Mouse (Mus musculus): ENCODE measurements around the gene Rbx1. TPM values are rescaled to one million over a fixed set of nuclear protein-coding genes. Genes with fewer than 3 reads are reported as not detected.

Gene Rbx1
- polyA plus RNA-seq, 1 experiment from 2014 or later = 539 TPM

DNA sequence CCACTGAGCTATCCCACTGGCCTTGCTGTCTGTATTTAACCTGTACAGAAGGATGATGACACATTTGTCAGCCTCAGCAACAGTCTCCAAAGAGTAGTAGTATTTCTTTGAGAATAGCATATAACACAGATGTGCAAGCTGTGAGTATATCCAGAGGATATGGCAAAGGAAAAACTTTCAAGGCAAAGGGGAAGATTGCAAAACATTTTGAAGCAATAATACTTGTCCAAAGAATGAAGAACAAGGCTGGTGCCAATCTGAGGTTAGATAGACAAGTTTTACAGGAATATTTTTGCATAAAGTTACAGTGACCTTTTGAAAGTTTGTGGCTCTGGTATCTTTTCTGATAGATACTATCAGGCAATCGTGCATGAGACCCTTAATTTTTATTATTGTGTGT is 34.9 kb upstream of the Rbx1 start:
- H3K27me3 ChIP-seq (ENCODE audit: insufficient read depth, low read length) = no peaks in the 10 kb centered on the region
- DNase-seq = no peak
- H3K9ac ChIP-seq = no peak overlapping the region
- WGBS = 71% methylated on average over 1 of the region's 1 CpGs
- H3K9me3 ChIP-seq (ENCODE audit: low read depth, low read length) = no peaks in the 10 kb centered on the region
- no peak for TF ChIP-seq CTCF (IDR thresholded peaks at IDR 0.05; ENCODE audit: low read depth)
- H3K27ac ChIP-seq (ENCODE audit: low read depth) = no peak overlapping the region
- H3K4me3 ChIP-seq (ENCODE audit: low read depth, low read length) = no peak overlapping the region
- no peaks in the 10 kb centered on the region for H3K4me1 ChIP-seq (ENCODE audit: insufficient read depth)
- H3K36me3 ChIP-seq (ENCODE audit: insufficient read depth) = peaks cover 27% of the 10 kb centered on the region; the same call in 1 of the 2 replicates
- H3K4me2 ChIP-seq = no peak overlapping the region
- ATAC-seq (ENCODE audit: insufficient read depth) = no peak

DNA sequence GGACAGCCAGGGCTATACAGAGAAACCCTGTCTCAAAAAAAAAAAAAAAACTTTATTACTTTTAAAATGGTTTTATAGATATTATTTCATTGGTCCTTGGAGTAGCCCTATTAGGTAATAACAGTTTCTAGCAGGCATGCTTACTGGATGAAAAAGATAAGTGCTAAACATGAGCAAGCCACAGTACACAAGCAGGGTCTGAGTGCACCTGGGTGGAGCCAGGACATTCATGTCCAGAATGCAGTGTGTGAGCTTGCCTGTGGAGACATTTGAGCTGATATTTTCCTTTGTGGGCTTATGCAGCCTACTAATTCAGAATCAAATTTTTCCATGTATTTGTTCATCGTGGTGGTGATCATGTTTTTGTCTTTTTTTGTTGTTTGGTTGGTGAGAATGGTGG is 27.8 kb upstream of the Rbx1 start:
- H3K4me2 ChIP-seq = no peak overlapping the region
- no peak for TF ChIP-seq CTCF (IDR thresholded peaks at IDR 0.05; ENCODE audit: low read depth)
- H3K27ac ChIP-seq (ENCODE audit: low read depth) = no peak overlapping the region
- H3K9me3 ChIP-seq (ENCODE audit: low read depth, low read length) = no peaks in the 10 kb centered on the region
- no peaks in the 10 kb centered on the region for H3K4me1 ChIP-seq (ENCODE audit: insufficient read depth)
- ATAC-seq (ENCODE audit: insufficient read depth) = no peak
- no peak overlapping the region for H3K9ac ChIP-seq
- no peaks in the 10 kb centered on the region for H3K27me3 ChIP-seq (ENCODE audit: insufficient read depth, low read length)
- no peak overlapping the region for H3K4me3 ChIP-seq (ENCODE audit: low read depth, low read length)
- no peak for DNase-seq
- 97% methylated on average over 1 of the region's 1 CpGs for WGBS
- H3K36me3 ChIP-seq (ENCODE audit: insufficient read depth) = peaks cover 13% of the 10 kb centered on the region; the same call in 1 of the 2 replicates

DNA sequence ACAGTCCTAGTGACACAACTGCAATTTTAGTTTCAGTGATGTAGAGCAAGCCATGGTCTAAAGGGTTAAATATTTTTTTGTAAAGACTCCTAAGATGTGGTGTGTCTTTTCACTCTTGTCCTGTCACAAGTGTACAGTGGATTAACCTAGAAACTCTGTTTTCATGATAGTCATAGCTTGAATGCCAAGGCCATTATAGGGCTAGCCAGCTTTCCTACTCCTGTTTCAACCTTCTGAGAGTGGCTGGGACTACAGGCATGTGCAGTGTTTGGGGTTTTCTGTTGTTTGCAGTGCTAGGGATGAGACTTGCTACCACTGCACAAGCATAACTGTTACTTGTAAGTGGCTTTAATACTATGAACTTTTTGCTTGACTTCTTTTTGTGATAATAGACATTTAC is 26.9 kb upstream of the Rbx1 start:
- ATAC-seq (ENCODE audit: insufficient read depth) (no peak), DNase-seq (no peak)
- Histone ChIP-seq H3K4me1 (ENCODE audit: insufficient read depth) (no peaks in the 10 kb centered on the region), H3K27me3 (ENCODE audit: insufficient read depth, low read length) (no peaks in the 10 kb centered on the region), H3K36me3 (ENCODE audit: insufficient read depth) (peaks cover 13% of the 10 kb centered on the region; the same call in 1 of the 2 replicates), H3K4me3 (ENCODE audit: low read depth, low read length) (no peak overlapping the region), H3K9ac (no peak overlapping the region), H3K9me3 (ENCODE audit: low read depth, low read length) (no peaks in the 10 kb centered on the region), H3K27ac (ENCODE audit: low read depth) (no peak overlapping the region), H3K4me2 (no peak overlapping the region)
- TF ChIP-seq CTCF (IDR thresholded peaks at IDR 0.05; ENCODE audit: low read depth) = no peak

DNA sequence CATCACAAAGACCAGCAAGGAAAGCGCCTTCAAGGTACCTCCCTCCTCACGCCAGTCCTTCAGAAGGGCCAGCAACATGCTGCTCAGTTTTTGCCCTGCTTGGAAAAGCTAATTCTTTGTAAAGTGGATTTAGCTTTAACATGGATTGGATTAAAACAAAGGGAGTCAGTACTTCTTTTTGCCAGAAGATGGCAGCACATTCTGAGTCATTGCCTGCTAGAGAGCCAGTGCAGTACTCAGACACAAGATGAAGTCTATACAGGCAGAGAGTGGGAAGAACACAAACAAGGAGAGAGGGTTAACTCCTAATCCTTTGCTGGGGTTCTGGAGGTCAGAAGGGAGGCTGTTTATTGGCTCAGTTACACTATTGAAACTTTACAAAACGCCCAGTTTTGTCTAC is 17.6 kb upstream of the Rbx1 start:
- H3K4me1 ChIP-seq (ENCODE audit: insufficient read depth) = no peaks in the 10 kb centered on the region
- DNase-seq = peak; percentile 92
- H3K4me3 ChIP-seq (ENCODE audit: low read depth, low read length) = no peak overlapping the region
- H3K4me2 ChIP-seq = no peak overlapping the region
- whole genome bisulfite sequencing = 46% methylated on average over 3 of the region's 3 CpGs
- H3K27me3 ChIP-seq (ENCODE audit: insufficient read depth, low read length) = no peaks in the 10 kb centered on the region
- TF ChIP-seq CTCF (IDR thresholded peaks at IDR 0.05; ENCODE audit: low read depth) = peak; percentile 86
- H3K27ac ChIP-seq (ENCODE audit: low read depth) = no peak overlapping the region
- H3K9ac ChIP-seq = no peak overlapping the region
- ATAC-seq (ENCODE audit: insufficient read depth) = peak; percentile 49; the same call in 1 of the 2 replicates
- H3K9me3 ChIP-seq (ENCODE audit: low read depth, low read length) = no peaks in the 10 kb centered on the region
- peaks cover 30% of the 10 kb centered on the region; the same call in 1 of the 2 replicates for H3K36me3 ChIP-seq (ENCODE audit: insufficient read depth)

DNA sequence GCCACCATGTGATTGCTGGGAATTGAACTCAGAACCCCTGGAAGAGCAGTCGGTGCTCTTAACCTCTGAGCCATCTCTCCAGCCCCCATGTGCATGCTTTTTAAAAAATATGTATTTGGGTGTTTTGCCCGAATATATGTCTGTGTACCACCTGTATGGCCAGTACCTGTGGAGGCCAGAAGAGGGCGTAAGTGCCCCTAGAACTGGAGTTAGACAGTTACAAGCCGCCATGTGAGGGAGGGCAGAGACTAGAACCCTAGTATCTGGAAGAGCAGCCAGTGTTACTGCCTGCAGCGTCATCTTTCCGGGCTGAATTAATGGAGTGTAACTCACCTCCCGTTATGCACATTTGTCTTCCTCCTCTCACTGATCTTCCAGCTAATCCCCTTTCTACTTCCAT is 4.6 kb upstream of the Rbx1 start:
- WGBS = 79% methylated on average over 7 of the region's 7 CpGs
- H3K4me1 ChIP-seq (ENCODE audit: insufficient read depth) = no peaks in the 10 kb centered on the region

GRCm38 (mm10) chr15:81465016-81465660 is 958 bp upstream of the Rbx1 start:
- DNase-seq (peak; percentile 8), ATAC-seq (ENCODE audit: insufficient read depth) (no peak)
- Histone ChIP-seq H3K36me3 (ENCODE audit: insufficient read depth) (peaks cover 18% of the 10 kb centered on the region), H3K4me1 (ENCODE audit: insufficient read depth) (no peaks in the 10 kb centered on the region), H3K9ac (peak overlapping the region; percentile 74), H3K4me2 (peak overlapping the region; percentile 69), H3K4me3 (ENCODE audit: low read depth, low read length) (peak overlapping the region; percentile 61), H3K9me3 (ENCODE audit: low read depth, low read length) (0 out of 2 replicates have a peak, but pooled peaks cover 5% of the 10 kb centered on the region), H3K27ac (ENCODE audit: low read depth) (peak overlapping the region; percentile 83), H3K27me3 (ENCODE audit: insufficient read depth, low read length) (no peaks in the 10 kb centered on the region)
- TF ChIP-seq CTCF (IDR thresholded peaks at IDR 0.05; ENCODE audit: low read depth) = no peak
- WGBS = 71% methylated on average over 12 of the region's 12 CpGs

More for the DNA sequence above, 4.6 kb upstream of the Rbx1 start:
- TF ChIP-seq CTCF (IDR thresholded peaks at IDR 0.05; ENCODE audit: low read depth) = peak; percentile 32; the same call in 1 of the 2 replicates
- Histone ChIP-seq H3K27me3 (ENCODE audit: insufficient read depth, low read length) (no peaks in the 10 kb centered on the region), H3K27ac (ENCODE audit: low read depth) (no peak overlapping the region), H3K4me2 (no peak overlapping the region), H3K36me3 (ENCODE audit: insufficient read depth) (0 out of 2 replicates have a peak, but pooled peaks cover under 1% of the 10 kb centered on the region), H3K9me3 (ENCODE audit: low read depth, low read length) (0 out of 2 replicates have a peak, but pooled peaks cover 5% of the 10 kb centered on the region), H3K4me3 (ENCODE audit: low read depth, low read length) (no peak overlapping the region), H3K9ac (no peak overlapping the region)
- DNase-seq (no peak), ATAC-seq (ENCODE audit: insufficient read depth) (no peak)

DNA sequence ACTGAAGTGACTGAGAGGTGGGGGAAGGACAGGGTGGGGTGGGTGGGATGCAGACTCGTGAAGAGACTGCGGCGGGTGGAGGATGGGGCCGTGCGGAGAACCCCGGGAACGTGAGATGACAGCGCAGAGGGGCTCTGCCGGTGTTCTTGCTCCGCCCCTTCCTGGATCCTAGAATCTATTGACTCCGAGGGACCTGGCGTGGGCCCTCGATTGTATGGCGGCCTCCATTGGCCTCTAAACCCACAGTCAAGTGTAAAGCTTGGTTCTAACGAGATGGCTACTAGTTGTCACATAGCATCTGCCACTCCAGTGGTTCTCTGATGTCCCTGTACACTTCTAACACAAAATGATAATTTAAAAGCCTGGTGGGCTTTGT is 630 bp downstream of the Rbx1 start:
- DNase-seq (no peak), ATAC-seq (ENCODE audit: insufficient read depth) (no peak)
- Histone ChIP-seq H3K9me3 (ENCODE audit: low read depth, low read length) (0 out of 2 replicates have a peak, but pooled peaks cover 5% of the 10 kb centered on the region), H3K4me1 (ENCODE audit: insufficient read depth) (no peaks in the 10 kb centered on the region), H3K4me3 (ENCODE audit: low read depth, low read length) (peak overlapping the region; percentile 61), H3K36me3 (ENCODE audit: insufficient read depth) (peaks cover 30% of the 10 kb centered on the region), H3K27ac (ENCODE audit: low read depth) (peak overlapping the region; percentile 76; the same call in 1 of the 2 replicates), H3K9ac (peak overlapping the region; percentile 74), H3K4me2 (peak overlapping the region; percentile 57), H3K27me3 (ENCODE audit: insufficient read depth, low read length) (no peaks in the 10 kb centered on the region)
- no peak for TF ChIP-seq CTCF (IDR thresholded peaks at IDR 0.05; ENCODE audit: low read depth)
- under 1% methylated on average over 15 of the region's 15 CpGs for WGBS
